Mouse (Mus musculus) heart, postnatal 10 days (tissue): ENCODE data around the gene Cd101. TPM values are rescaled to one million over a fixed set of nuclear protein-coding genes. Genes with fewer than 3 reads are reported as not detected.
A peak's percentile ranks its signal among the peaks of the same experiment; 100 is the strongest.

ENCODE experiments used
- DNase-seq, 2 experiments: peaks; one replicate each; pipeline ENCODE4 v3.0.0; 2021
- intact Hi-C: fragments of 180-260 bp; cut with DNase I; formaldehyde crosslinking; loops from one replicate; pipeline ENCODE4 v1.15.1; 2025
- total RNA-seq, 2 experiments: library from RNA; stranded (reverse); gene quantifications; 2 replicates each; pipeline ENCODE4 v1.2.3; 2021

The Cd101 gene
- total RNA-seq, 2 experiments from 2014 or later = 0.50 to 0.64 TPM

DNA sequence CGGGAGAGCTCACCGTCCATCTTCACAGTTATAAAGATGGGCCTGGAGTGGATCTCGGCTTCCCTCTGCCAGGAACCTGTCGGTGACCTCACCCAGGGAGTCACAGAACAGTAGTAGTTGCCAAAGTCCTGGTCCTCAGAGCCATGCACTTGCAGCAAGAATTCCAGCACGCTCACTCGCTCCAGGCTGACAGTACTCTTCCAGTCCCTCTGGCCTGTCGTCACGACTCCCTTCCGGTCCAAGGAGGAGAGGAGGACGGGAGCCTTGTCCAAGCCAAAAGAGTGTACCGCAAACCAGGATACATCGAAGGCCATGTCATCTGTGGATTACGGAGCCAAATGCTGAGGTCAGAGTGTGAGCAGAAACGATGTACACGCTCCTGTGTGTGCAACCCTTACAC lies 16.1 kb upstream of the Cd101 start:
- peak; percentile 85 to 87 for DNase-seq
- intact Hi-C loops = no loop called here

- intact Hi-C loops = no loop called here
- DNase-seq = no peak
These were observed 15.3 kb upstream of the Cd101 start for GRCm38 (mm10) chr3:101044686-101045085.

- intact Hi-C loops = no loop called here
- no peak for DNase-seq
These were observed 12.6 kb upstream of the Cd101 start for GRCm38 (mm10) chr3:101041997-101042396.

GRCm38 (mm10) chr3:101037984-101038545 lies 8.7 kb upstream of the Cd101 start:
- intact Hi-C loops = no loop called here
- no peak for DNase-seq

GRCm38 (mm10) chr3:101036001-101036400 lies 6.6 kb upstream of the Cd101 start:
- DNase-seq = no peak
- intact Hi-C loops = no loop called here

- intact Hi-C loops = no loop called here
- DNase-seq = no peak
These were observed 5.2 kb upstream of the Cd101 start for GRCm38 (mm10) chr3:101034509-101034908.

- DNase-seq = no peak
- intact Hi-C loops = no loop called here
These were observed 4.3 kb upstream of the Cd101 start for GRCm38 (mm10) chr3:101033644-101034043.

DNA sequence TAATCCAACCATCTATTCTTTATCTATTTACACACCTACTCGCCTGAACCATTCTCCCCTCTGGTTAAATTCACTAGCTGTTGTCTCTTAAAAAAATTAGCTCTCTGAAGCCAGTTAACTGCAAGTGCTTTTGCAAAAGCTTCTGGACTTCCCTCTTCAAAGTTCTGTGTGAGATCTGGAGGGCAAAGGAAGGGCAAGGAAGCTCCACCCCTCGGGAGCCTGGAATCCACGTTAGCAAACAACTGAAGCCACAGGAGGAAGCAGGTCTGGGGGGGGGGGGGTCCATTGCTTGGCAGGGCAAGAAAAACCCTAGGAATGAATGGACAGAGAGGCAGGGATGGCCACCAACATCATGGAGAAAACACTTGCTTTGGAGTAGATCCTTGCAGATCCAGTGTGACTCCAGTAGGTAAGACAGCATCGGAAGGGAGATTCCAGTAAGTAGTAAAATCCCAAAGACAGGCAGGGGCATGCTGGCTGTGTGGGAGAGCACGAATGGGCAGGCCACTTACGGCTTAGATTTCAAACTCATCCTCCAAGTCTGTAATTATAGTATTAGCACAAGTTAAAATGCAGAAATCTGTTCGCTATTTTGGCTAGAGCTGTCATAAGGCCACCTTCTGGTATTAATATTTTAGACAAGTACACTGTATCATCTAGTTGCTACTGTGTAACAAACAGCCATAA lies 2.2 kb upstream of the Cd101 start:
- DNase-seq = no peak
- intact Hi-C loops = no loop called here

GRCm38 (mm10) chr3:101030630-101031029 lies 1.3 kb upstream of the Cd101 start:
- intact Hi-C loops = no loop called here
- no peak for DNase-seq

- no peak for DNase-seq
- intact Hi-C loops = no loop called here
These were observed 2.6 kb downstream of the Cd101 start for GRCm38 (mm10) chr3:101026741-101027140.

- intact Hi-C loops = no loop called here
- DNase-seq = no peak
These were observed 6.4 kb downstream of the Cd101 start for GRCm38 (mm10) chr3:101022967-101023366.

- intact Hi-C loops = no loop called here
- DNase-seq = no peak
These were observed 7.8 kb downstream of the Cd101 start for GRCm38 (mm10) chr3:101021481-101022051.

GRCm38 (mm10) chr3:101021073-101021472 lies 8.3 kb downstream of the Cd101 start:
- intact Hi-C loops = no loop called here
- no peak for DNase-seq

- no peak for DNase-seq
- intact Hi-C loops = no loop called here
These were observed 10.9 kb downstream of the Cd101 start for GRCm38 (mm10) chr3:101018494-101018893.

DNA sequence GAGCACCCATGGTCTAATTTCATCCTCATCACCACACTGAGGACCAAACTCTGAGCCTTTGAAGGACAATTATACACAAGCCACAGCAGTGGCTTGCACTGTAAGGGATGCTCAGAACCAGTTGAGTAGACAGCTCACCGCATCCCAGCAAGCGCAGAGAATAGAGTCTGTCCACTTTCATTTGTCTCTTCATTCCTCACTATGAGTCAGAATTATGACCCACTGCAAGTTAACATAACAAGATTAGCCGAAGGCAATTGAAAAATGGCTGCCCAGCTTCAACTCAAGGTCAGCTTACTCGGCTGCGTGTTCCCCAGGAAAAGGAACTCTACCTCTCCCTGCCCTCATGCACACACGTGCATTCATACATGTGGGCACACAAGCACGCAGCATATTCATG lies 13.3 kb downstream of the Cd101 start:
- intact Hi-C loops = no loop called here
- DNase-seq = no peak

- no peak for DNase-seq
- intact Hi-C loops = no loop called here
These were observed 14.1 kb downstream of the Cd101 start for GRCm38 (mm10) chr3:101015254-101015653.

GRCm38 (mm10) chr3:101013536-101013935 lies 15.8 kb downstream of the Cd101 start:
- DNase-seq = no peak
- intact Hi-C loops = no loop called here

DNA sequence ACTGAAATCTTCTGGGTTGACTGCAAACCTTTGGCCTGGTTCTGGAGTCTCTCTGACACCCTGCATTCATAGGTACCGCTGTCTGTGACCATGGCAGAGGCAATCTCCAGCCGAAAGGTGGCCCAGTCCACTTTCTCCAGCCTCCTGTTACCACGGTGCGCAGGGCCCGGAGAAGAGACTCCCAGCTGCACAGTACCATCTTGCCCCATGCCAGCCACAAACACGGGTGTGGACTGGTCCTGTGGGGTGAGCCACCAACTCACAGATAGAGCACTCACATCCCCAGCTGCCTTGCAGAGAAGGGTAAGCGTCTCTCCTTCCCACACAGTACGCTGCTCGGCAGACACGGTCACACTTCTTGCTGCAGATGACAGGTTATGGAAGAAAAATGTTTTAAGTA lies 16.4 kb downstream of the Cd101 start:
- DNase-seq = no peak
- intact Hi-C loops = no loop called here

- DNase-seq = no peak
- intact Hi-C loops = no loop called here
These were observed 16.8 kb downstream of the Cd101 start for GRCm38 (mm10) chr3:101012597-101012996.

DNA sequence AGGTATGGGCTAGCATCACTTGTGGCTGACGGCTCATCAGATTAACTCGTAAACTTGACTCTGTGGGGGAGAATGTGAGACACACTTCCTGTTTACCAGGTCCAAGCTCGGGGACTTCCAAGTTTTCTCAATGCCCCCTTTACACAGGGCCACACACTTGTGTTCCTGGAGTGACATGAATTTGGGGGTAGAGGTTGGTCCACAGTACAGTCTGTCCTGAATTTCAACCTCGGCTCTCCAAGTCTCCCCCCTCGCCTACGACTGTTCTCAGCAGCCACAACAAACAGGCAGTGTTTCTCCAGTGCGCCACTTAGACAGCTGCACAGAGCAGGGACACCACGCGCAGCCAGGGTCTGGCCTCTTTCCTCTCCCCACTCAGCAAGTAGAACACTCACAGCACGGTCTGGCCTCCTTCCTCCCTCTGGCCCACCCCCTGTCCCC lies 17.2 kb downstream of the Cd101 start:
- intact Hi-C loops = no loop called here
- peak; percentile 54 to 55 for DNase-seq

DNA sequence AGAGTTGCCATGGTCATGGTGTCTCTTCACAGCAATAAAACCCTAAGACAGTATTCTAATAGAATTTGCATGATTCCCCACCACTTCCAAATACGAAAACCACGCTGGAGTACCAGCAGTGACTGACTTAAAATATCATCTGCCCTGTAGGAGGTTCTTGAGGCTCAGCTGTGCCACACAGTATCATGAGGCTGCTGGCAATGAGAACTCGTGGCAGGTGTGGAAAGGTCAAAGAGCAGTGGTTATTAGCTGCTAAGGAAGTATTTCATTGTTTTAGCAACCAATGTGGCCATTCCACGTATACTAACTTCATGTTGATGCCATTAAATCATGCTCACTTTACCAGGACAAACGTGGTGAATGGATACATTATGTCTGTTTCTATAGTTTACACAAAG lies 18.2 kb downstream of the Cd101 start:
- intact Hi-C loops = no loop called here
- no peak for DNase-seq

DNA sequence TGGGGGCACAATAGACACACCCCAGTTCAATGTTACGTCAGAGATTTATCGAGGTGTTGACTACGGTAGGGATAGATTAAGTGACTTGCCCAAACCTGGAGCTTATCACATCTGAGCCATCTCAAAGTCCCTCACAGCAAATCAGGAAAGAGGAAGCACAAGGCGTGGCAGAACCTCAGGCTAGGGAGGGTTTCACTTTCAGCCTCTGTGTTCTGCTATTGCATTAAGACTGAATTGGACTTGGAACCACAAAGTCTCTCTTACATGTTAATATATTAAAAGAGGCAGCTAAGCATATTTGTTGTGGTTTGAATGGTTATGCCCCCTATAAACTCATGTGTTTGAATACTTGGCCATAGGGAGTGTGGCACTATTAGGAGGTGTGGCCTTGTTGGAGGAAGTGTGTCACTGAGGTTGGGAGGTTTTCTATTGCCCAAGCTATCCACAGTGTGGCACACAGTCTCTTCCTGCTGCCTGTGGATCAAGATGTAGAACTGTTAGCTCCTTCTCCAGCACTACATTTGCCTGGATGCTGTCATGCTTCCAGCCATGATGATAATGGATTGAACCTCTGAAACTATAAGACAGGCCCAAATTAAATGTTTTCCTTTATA lies 18.7 kb downstream of the Cd101 start:
- intact Hi-C loops = no loop called here
- DNase-seq = no peak
